Mouse (Mus musculus): Measurements from ENCODE around the gene Capn11. TPM values are rescaled to one million over a fixed set of nuclear protein-coding genes. Genes with fewer than 3 reads are reported as not detected.
A peak's percentile ranks its signal among the peaks of the same experiment; 100 is the strongest.

The Capn11 gene
- 0.17 and 0.33 TPM in 2 replicates for polyA plus RNA-seq (2015; fragmentation: Nextera tagmentation; extraction: Ambion mirVana)

- Histone ChIP-seq H3K9me3 (ENCODE audit: control insufficient read depth, low read length) (no peaks in the 10 kb centered on the region), H3K4me3 (ENCODE audit: low read length) (no peak within 1 kb of the TSS), H3K27me3 (replicated peaks; ENCODE audit: control insufficient read depth, insufficient read depth, low read length) (no peaks in the 10 kb centered on the region), H3K36me3 (ENCODE audit: control insufficient read depth, insufficient read depth, low read length) (no peaks in the 10 kb centered on the region), H3K4me1 (ENCODE audit: control insufficient read depth, insufficient read depth, low read length) (no peaks in the 10 kb centered on the region), H3K27ac (ENCODE audit: low read length) (no peak within 1 kb of the TSS), H3K9ac (ENCODE audit: low read depth, low read length) (no peak within 1 kb of the TSS), H3K4me2 (ENCODE audit: low read depth, low read length) (no peak within 1 kb of the TSS)
- 80% methylated on average over 4 of the region's 4 CpGs for WGBS
- no peak for ATAC-seq
These were observed at the start of gene Capn11 for GRCm38 (mm10) chr17:45659225-45659624. Gene Capn11, minus strand, starts transcription at chr17:45659325.

DNA sequence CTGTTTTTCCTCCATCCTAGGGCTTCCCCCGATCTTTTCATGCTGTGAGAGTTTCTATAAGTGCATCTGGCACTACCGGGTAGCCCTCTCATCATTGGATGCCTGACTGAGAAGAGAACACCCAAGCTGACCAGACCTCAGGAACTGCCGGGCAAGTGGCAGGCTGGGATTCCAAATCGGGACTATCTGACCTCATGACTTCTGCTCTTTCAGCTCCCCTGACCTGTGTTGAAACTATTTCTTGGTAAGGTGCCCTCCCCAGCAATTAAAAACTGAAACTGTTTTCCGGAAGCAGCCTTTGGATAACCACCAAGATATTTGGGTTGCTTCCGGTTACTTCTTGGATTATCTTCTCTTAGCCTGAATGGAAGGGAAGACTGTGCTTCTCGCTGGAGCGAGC lies 49.1 kb upstream of the Capn11 start:
- Histone ChIP-seq H3K9me3 (ENCODE audit: control insufficient read depth, low read length) (no peaks in the 10 kb centered on the region), H3K36me3 (ENCODE audit: control insufficient read depth, insufficient read depth, low read length) (no peaks in the 10 kb centered on the region), H3K4me1 (ENCODE audit: control insufficient read depth, insufficient read depth, low read length) (peaks cover 4% of the 10 kb centered on the region; the same call in 1 of the 2 replicates), H3K9ac (ENCODE audit: low read depth, low read length) (no peak overlapping the region), H3K27ac (ENCODE audit: low read length) (no peak overlapping the region), H3K4me3 (ENCODE audit: low read length) (no peak overlapping the region), H3K4me2 (ENCODE audit: low read depth, low read length) (no peak overlapping the region), H3K27me3 (replicated peaks; ENCODE audit: control insufficient read depth, insufficient read depth, low read length) (no peaks in the 10 kb centered on the region)
- 79% methylated on average over 8 of the region's 8 CpGs for WGBS
- ATAC-seq = no peak

DNA sequence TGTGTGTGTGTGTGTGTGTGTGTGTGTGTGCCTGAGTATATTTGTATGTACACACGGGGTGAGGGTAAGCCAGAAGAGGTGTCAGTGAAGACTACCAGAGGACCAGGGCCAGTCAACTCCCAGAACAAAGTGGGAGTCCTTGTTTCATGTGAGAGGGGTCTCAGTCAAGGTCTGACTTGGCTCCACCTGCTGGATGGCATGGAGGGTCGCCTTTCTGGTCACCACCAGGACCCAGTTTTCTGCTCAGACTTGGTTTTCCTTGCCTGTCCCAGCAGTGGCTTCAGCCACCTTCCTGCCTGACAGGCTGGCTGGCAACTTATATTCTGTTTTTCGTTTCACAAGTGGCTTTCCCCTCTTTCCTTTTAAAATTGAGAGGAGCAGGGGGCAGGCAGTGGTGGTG lies 48.3 kb upstream of the Capn11 start:
- 46% methylated on average over 3 of the region's 3 CpGs for WGBS
- H3K9me3 ChIP-seq (ENCODE audit: control insufficient read depth, low read length) = no peaks in the 10 kb centered on the region
- H3K27ac ChIP-seq (ENCODE audit: low read length) = no peak overlapping the region
- H3K36me3 ChIP-seq (ENCODE audit: control insufficient read depth, insufficient read depth, low read length) = no peaks in the 10 kb centered on the region
- H3K4me1 ChIP-seq (ENCODE audit: control insufficient read depth, insufficient read depth, low read length) = peaks cover 8% of the 10 kb centered on the region
- no peak overlapping the region for H3K9ac ChIP-seq (ENCODE audit: low read depth, low read length)
- no peak for ATAC-seq
- H3K4me2 ChIP-seq (ENCODE audit: low read depth, low read length) = no peak overlapping the region
- H3K27me3 ChIP-seq (replicated peaks; ENCODE audit: control insufficient read depth, insufficient read depth, low read length) = no peaks in the 10 kb centered on the region
- no peak overlapping the region for H3K4me3 ChIP-seq (ENCODE audit: low read length)

DNA sequence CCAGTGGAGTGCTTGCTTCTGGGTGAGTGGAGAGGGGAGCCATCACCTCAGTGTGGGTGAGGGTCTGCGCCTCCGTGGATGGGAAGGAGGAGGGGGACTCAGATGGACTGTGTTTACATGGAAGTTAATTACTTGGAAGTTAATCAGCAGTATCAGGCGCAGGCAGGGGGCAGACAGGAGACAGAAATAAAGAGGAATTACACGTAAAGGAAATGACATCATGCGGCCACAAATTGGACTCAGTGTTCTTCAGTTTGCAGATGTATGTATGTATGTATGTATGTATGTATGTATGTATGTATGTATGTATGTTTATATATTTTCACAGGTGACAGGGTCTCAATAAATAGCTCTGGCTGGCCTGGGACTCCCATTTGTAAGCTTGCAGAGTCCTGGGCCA lies 47.7 kb upstream of the Capn11 start:
- Histone ChIP-seq H3K4me2 (ENCODE audit: low read depth, low read length) (no peak overlapping the region), H3K9ac (ENCODE audit: low read depth, low read length) (no peak overlapping the region), H3K27ac (ENCODE audit: low read length) (no peak overlapping the region), H3K4me3 (ENCODE audit: low read length) (no peak overlapping the region), H3K9me3 (ENCODE audit: control insufficient read depth, low read length) (no peaks in the 10 kb centered on the region), H3K36me3 (ENCODE audit: control insufficient read depth, insufficient read depth, low read length) (no peaks in the 10 kb centered on the region), H3K27me3 (replicated peaks; ENCODE audit: control insufficient read depth, insufficient read depth, low read length) (no peaks in the 10 kb centered on the region), H3K4me1 (ENCODE audit: control insufficient read depth, insufficient read depth, low read length) (peaks cover 11% of the 10 kb centered on the region)
- WGBS = 70% methylated on average over 5 of the region's 5 CpGs
- no peak for ATAC-seq

DNA sequence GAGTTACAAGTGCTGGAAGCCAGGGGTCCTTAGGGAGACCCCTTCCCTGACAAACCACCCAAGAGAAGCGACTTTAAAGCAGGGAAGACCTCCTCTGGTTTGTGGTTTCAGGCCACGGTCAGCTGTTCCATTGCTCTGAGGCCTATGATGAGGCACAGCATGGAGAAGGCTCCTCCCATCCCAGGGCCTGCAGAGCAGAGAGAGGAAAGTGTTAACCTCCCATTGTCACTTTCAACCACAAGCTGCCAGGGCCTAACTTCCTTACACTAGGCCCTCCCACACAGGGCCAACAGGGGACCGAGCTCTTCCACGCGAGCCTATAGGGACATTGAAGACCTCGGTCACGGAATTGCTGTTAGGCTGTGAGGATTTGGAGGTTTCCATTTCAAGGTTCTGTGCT lies 44.1 kb upstream of the Capn11 start:
- no peaks in the 10 kb centered on the region for H3K9me3 ChIP-seq (ENCODE audit: control insufficient read depth, low read length)
- H3K4me3 ChIP-seq (ENCODE audit: low read length) = no peak overlapping the region
- peaks cover 33% of the 10 kb centered on the region for H3K4me1 ChIP-seq (ENCODE audit: control insufficient read depth, insufficient read depth, low read length)
- 63% methylated on average over 7 of the region's 7 CpGs for WGBS
- no peaks in the 10 kb centered on the region for H3K27me3 ChIP-seq (replicated peaks; ENCODE audit: control insufficient read depth, insufficient read depth, low read length)
- H3K27ac ChIP-seq (ENCODE audit: low read length) = no peak overlapping the region
- ATAC-seq = no peak
- H3K4me2 ChIP-seq (ENCODE audit: low read depth, low read length) = no peak overlapping the region
- no peaks in the 10 kb centered on the region for H3K36me3 ChIP-seq (ENCODE audit: control insufficient read depth, insufficient read depth, low read length)
- no peak overlapping the region for H3K9ac ChIP-seq (ENCODE audit: low read depth, low read length)

- WGBS = 42% methylated on average over 4 of the region's 4 CpGs
- Histone ChIP-seq H3K36me3 (ENCODE audit: control insufficient read depth, insufficient read depth, low read length) (no peaks in the 10 kb centered on the region), H3K4me1 (ENCODE audit: control insufficient read depth, insufficient read depth, low read length) (peaks cover 33% of the 10 kb centered on the region), H3K9ac (ENCODE audit: low read depth, low read length) (no peak overlapping the region), H3K4me2 (ENCODE audit: low read depth, low read length) (no peak overlapping the region), H3K9me3 (ENCODE audit: control insufficient read depth, low read length) (no peaks in the 10 kb centered on the region), H3K27me3 (replicated peaks; ENCODE audit: control insufficient read depth, insufficient read depth, low read length) (no peaks in the 10 kb centered on the region), H3K4me3 (ENCODE audit: low read length) (no peak overlapping the region), H3K27ac (ENCODE audit: low read length) (peak overlapping the region; percentile 40; the same call in 1 of the 2 replicates)
- ATAC-seq = peak; percentile 39
These were observed 43.1 kb upstream of the Capn11 start for GRCm38 (mm10) chr17:45702254-45702653.

DNA sequence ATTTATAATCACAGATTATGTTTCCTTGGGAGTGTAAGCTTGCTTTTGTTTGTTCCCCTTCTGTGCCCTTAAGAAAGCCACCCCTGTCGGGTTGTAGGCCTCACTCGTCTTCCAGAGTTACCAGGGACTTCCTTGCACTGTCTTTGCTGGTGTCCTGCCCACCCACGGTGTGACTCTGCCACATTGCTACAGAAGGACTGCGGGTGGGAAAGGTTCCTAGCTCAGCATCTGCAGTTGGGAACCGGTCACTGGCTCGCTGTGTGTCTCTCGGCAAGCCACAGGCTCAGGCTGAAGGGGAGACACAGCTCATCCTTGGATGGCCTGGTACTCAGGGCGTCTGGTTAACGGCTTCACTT lies 42.1 kb upstream of the Capn11 start:
- 73% methylated on average over 9 of the region's 9 CpGs for WGBS
- ATAC-seq = no peak

DNA sequence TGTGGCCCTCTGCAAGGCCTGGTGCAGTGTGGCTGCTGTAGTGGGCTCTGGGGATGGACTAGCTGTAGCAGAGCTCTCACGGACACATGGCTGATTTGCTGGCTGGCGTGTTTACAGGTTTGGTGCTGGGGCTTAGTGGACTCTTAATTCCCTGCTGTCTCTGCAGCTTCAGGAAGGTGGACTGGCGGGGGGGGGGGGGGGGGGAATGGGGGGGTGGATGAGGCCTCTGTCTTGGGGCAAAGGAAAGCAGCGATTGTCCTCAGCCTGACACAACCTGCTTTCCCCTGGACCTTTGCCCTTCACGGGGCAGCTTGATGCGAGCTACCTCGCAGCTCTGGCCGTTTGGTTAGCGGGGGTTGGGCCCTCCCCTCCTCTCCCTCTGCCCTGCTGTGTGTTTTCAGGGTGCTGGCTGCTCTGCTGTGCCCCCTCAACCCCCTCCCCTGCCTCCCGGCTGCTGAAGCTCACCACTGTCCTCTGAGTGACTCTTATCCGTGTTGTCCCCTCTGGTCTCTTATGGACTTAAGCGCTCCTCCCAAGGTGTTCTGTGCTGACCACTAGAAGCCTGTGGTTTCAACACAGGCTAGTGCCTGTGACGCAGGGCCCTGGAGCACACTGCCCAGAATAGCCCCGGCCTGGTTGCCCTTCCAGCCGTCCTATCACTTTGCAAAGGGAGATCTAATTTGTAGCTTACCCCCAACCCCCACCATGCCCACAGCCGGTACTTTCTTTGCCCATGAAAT lies 41.5 kb upstream of the Capn11 start:
- Histone ChIP-seq H3K4me1 (ENCODE audit: control insufficient read depth, insufficient read depth, low read length) (peaks cover 38% of the 10 kb centered on the region), H3K27ac (ENCODE audit: low read length) (peak overlapping the region; percentile 72; the same call in 1 of the 2 replicates), H3K9ac (ENCODE audit: low read depth, low read length) (no peak overlapping the region), H3K36me3 (ENCODE audit: control insufficient read depth, insufficient read depth, low read length) (peaks cover 4% of the 10 kb centered on the region; the same call in 1 of the 2 replicates), H3K27me3 (replicated peaks; ENCODE audit: control insufficient read depth, insufficient read depth, low read length) (no peaks in the 10 kb centered on the region), H3K9me3 (ENCODE audit: control insufficient read depth, low read length) (no peaks in the 10 kb centered on the region), H3K4me2 (ENCODE audit: low read depth, low read length) (no peak overlapping the region), H3K4me3 (ENCODE audit: low read length) (no peak overlapping the region)
- 52% methylated on average over 10 of the region's 16 CpGs for WGBS
- ATAC-seq = no peak

More for the DNA sequence above, 42.1 kb upstream of the Capn11 start:
- no peak overlapping the region for H3K4me2 ChIP-seq (ENCODE audit: low read depth, low read length)
- H3K4me1 ChIP-seq (ENCODE audit: control insufficient read depth, insufficient read depth, low read length) = peaks cover 38% of the 10 kb centered on the region
- H3K27ac ChIP-seq (ENCODE audit: low read length) = no peak overlapping the region
- no peaks in the 10 kb centered on the region for H3K9me3 ChIP-seq (ENCODE audit: control insufficient read depth, low read length)
- no peak overlapping the region for H3K4me3 ChIP-seq (ENCODE audit: low read length)
- H3K27me3 ChIP-seq (replicated peaks; ENCODE audit: control insufficient read depth, insufficient read depth, low read length) = no peaks in the 10 kb centered on the region
- peaks cover 4% of the 10 kb centered on the region; the same call in 1 of the 2 replicates for H3K36me3 ChIP-seq (ENCODE audit: control insufficient read depth, insufficient read depth, low read length)
- H3K9ac ChIP-seq (ENCODE audit: low read depth, low read length) = no peak overlapping the region

DNA sequence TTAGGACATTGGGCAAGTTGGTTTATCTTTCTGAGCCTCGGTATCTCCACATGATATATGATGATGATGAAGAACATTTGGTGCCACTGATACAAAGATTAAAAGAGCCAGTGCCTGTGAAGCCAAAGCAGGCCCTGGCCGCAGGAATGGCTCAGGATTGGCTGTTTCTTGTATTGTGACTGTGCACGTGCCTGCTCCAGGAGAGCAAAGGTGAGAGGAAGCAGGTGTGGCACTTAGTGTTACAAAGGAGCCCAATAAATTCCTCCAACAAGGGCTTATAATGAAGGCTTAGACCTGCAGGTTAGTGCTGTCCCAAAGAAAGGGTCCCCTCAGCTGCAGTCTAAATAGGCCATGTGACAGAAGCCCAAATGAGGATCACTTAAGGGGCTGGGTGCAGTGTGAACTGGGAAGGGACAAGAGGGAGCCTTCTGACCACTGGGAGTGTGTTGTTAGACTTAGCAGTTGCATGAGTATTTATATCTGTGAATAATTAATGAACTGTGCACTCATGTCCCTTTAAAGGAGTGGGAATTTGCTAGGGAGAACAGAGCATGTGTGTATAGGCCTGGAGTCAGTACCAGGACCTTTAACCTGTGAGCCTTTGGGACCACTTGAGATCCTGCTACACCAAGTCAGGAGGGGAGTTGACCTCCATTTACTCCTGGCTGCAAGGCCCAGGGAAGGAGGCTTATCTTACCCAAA lies 40.1 kb upstream of the Capn11 start:
- H3K9me3 ChIP-seq (ENCODE audit: control insufficient read depth, low read length) = no peaks in the 10 kb centered on the region
- peaks cover 4% of the 10 kb centered on the region; the same call in 1 of the 2 replicates for H3K36me3 ChIP-seq (ENCODE audit: control insufficient read depth, insufficient read depth, low read length)
- no peak overlapping the region; the same call in 1 of the 2 replicates for H3K4me2 ChIP-seq (ENCODE audit: low read depth, low read length)
- peaks cover 39% of the 10 kb centered on the region for H3K4me1 ChIP-seq (ENCODE audit: control insufficient read depth, insufficient read depth, low read length)
- H3K27ac ChIP-seq (ENCODE audit: low read length) = peak overlapping the region; percentile 72
- H3K4me3 ChIP-seq (ENCODE audit: low read length) = no peak overlapping the region
- no peak overlapping the region for H3K9ac ChIP-seq (ENCODE audit: low read depth, low read length)
- no peaks in the 10 kb centered on the region for H3K27me3 ChIP-seq (replicated peaks; ENCODE audit: control insufficient read depth, insufficient read depth, low read length)
- 63% methylated on average over 3 of the region's 3 CpGs for WGBS
- peak; percentile 80 for ATAC-seq

Data from intestine, embryonic 16.5 days (tissue).